Mouse (Mus musculus): ENCODE data around the gene Zfp335. TPM values are rescaled to one million over a fixed set of nuclear protein-coding genes. Genes with fewer than 3 reads are reported as not detected.
"Not testable (repeated sequence)": the region's sequence is repeated elsewhere in the genome, so short reads cannot be mapped to it uniquely, and the experiment has no call there.

The Zfp335 gene
- polyA plus RNA-seq, 1 experiment from 2014 or later = 8.6 TPM

DNA sequence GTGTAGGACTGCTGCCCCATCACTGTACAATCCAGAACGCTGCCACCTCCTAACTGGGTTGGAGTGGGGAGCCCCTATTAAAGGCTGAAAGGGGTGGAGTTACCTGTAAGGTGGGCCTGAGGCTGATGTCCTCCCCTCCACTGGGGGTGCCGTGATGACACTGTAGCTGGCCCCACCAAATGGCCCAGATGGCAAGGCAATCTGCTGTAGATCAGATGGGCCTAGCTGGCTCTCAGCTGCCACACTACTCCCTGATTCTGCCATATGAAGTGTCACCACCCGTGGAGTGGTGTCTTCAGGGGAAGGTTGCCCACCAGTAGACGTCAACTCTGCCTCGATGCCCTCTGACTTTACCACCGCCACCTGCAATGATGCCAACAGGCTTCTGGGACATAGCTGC is 15.7 kb downstream of the Zfp335 start:
- DNase-seq (ENCODE audit: low spot score) = no peak

- no peak for DNase-seq (ENCODE audit: low spot score)
These were observed 16.9 kb downstream of the Zfp335 start for GRCm38 (mm10) chr2:164894644-164895043.

DNA sequence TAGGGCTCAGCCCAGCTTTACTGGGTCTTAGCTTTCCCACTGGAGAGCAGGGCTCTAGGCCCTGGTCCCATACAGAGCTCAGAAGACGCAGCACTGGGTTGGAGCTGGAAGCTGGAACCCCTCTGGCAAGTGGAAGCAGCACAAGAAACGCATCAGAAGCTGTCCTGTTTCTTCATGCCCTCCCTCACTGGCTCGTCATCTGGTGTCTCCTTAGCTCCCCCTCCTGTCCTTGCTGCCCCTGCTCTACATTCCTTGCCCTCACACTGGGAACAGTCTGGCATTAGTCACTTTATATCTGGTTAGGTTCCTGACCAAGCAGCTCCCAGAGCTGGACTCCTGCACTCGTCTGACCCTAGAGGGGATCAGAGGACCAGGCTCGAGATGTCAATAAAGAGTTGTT is 17.5 kb downstream of the Zfp335 start:
- DNase-seq (ENCODE audit: low spot score) = no peak

DNA sequence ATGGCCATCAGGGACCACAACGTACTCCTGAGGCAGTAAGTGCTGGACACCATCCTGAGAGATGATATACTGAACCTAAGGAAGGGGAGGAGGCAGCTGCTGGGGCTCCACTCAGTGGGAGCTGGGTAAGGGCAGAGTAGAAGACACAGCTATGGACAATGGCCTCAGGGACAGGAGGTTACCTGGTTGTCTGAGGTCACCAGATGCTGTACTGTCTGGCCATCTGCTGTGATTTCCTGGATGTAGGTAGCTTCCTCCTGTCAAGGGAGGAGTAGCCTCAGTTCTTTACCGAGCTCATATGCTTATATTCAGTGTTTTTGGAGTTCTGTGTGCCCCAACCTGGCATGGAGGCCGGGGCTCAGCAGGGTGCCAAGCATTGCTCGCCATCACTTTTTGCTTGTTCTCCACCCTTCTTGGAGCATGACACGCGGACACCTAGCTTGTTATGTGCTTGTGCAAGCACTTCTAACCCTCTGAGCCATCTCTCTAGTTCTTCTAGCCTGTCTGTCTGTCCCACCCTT is 18.8 kb downstream of the Zfp335 start:
- DNase-seq (ENCODE audit: low spot score) = no peak

DNA sequence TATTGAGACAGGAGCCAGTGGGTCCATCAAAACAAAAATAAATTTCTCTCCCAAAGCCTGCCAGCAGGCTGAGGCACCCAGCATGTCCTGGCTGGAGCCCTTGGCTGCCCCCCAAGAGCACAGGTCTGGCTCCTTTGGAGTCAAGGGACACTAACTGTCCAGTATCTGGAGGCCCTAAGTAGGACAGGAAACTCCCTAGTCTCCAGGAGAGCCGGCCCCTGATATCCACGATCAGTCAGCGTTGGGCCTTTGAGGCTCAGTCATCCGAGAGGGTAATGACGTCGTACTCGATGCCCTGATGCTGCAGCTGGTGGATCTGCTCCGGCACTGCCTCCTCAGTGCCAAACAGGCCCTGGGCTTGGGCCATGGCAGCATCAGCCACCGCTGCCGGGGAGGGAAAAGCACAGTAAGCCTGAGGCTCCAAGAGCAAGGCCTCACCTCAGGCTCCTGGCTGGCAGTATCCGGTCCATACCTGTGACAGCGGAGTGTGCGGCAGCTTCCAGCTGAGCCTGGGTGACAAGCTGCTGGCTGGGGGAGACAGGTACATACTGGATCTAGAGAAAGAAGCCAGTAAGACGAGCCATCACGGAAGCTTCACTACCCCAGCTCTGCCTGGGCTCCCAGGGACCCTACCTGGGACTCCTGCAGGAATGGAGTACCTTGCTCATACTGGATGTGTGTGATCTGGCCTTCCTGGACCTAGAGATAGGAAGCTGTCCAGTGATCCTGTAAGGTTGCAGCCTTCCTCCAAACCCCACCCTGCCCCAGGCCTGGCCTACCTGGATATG is 19.5 kb downstream of the Zfp335 start:
- DNase-seq (ENCODE audit: low spot score) = no peak

DNA sequence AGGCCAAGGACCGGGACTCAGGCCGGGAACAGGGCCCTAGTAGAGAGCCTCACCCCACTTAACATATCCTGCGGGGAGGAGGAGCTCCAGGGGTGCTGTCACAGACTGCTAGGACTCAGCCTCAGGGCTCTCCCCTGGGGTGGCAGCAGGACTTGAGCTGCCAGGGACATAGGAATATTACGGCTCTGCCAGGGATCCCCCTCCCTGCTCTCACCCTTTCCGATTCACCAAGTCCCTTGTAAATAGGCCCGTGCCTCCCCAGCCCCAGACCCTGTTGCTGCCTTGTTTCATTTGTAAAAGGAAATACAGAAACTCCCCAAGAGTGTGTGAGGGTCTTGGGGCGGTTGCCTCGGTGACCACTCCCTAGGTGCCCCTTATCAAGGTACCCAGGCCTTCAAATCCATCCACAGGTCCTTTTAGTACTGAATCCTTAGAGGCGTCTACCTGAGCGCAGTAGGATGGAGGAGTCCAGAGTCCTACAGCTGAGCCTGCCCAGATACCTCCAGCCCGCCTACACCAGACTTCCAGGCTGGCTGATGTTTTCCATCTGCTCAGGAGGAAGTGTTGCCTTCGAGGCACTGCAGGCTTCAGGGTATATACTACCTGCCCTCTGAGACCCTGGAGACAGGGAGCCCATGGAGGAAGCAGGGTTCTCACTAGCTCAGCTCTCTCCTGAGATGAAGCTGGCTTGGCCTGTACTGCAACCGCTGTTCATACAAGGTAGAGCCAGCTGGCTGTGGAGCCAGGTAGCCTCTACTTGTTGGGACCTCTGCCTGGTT is 20.3 kb downstream of the Zfp335 start:
- no peak for DNase-seq (ENCODE audit: low spot score)

DNA sequence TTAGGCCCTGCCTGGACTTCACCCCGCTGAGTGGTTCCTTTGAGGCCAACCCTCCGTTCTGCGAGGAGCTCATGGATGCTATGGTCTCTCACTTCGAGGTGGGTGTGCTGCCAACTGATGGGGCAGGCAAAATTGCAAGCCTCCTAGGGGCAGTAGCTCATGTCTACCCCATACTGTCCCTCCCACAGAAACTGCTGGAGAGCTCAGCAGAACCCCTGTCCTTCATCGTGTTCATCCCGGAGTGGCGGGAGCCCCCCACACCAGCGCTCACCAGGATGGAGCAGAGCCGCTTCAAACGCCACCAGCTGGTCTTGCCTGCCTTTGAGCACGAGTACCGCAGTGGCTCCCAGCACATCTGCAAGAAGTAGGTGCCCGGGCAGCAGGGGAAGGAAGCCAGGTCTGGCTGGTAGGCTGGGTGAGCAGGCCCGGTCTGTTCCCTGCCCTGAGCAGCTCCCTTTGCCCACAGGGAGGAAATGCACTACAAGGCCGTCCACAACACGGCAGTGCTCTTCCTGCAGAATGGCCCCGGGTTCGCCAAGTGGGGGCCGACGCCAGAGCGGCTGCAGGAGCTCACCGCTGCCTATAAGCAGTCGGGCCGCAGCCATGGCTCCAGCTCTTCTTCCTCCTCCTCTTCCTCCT is 21.0 kb downstream of the Zfp335 start:
- DNase-seq (ENCODE audit: low spot score) = no peak

DNA sequence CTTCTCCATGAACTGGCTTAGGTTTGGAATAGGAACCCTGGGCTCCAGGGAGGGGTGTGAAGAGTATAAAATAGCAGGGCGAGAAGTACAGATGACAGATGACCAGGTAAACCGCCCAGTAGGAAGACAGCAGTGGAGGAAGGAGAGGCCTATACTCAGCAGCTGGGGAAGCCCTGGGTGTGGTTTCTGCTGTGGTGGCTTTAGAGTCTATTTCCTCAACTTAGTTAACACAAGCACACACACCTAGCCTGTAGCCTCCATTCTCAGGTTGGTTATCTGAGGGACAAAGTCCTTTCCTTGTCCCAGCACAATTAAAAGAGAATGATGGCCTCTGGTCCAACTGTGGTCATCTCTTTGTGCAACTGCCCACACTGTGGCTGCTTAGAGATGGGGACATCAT is 21.6 kb downstream of the Zfp335 start:
- DNase-seq (ENCODE audit: low spot score) = no peak

- no peak for DNase-seq (ENCODE audit: low spot score)
These were observed 22.6 kb downstream of the Zfp335 start for GRCm38 (mm10) chr2:164888996-164889395.

- no peak for DNase-seq (ENCODE audit: low spot score)
These were observed 24.9 kb downstream of the Zfp335 start for GRCm38 (mm10) chr2:164886617-164887016.

GRCm38 (mm10) chr2:164885788-164886187 is 25.8 kb downstream of the Zfp335 start:
- DNase-seq (ENCODE audit: low spot score) = no peak

GRCm38 (mm10) chr2:164882619-164883018 is 28.9 kb downstream of the Zfp335 start:
- DNase-seq (ENCODE audit: low spot score) = no peak

- peak; percentile 98 for DNase-seq (ENCODE audit: low spot score)
These were observed 31.8 kb downstream of the Zfp335 start for GRCm38 (mm10) chr2:164879568-164880277.

GRCm38 (mm10) chr2:164879228-164879567 is 32.4 kb downstream of the Zfp335 start, which contains the start of gene Pcif1:
Pcif1 (plus strand) TSS chr2:164879304.
- peak; percentile 95 for DNase-seq (ENCODE audit: low spot score)

DNA sequence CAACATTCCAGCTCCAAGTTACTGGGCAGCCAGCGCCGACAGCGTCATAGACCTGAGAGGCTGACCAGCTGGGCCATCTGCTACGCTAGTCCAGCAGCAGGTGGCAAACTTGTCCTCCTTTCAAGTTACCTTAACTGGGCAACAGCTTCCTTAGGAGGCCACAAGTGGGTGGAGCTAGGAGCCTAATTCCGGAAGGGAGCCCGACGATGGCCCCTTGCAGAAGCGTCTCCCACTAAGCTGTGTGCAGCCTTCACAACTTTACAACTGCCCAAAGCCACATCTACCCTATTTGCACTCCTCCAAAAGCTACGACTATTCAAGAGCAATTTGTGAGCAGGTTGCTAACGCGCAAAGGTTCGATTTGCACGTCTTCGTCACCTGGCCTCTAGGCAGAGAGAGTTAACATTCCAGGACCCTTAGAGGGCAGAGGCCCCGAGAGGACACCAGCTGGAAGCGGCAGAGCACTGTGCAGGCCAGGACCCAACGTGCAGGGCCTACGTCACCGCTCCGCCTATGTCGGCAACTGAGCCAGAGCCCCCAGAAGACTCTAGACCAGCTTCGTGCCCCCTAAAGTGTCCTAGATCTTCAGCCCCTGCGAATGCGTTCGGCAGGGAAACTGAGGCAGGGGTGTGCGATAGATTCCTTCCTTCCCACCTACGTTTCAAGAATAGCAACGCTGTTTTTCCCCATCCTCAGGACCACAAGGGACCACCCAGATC is 32.9 kb downstream of the Zfp335 start:
- peak; percentile 63 for DNase-seq (ENCODE audit: low spot score)

DNA sequence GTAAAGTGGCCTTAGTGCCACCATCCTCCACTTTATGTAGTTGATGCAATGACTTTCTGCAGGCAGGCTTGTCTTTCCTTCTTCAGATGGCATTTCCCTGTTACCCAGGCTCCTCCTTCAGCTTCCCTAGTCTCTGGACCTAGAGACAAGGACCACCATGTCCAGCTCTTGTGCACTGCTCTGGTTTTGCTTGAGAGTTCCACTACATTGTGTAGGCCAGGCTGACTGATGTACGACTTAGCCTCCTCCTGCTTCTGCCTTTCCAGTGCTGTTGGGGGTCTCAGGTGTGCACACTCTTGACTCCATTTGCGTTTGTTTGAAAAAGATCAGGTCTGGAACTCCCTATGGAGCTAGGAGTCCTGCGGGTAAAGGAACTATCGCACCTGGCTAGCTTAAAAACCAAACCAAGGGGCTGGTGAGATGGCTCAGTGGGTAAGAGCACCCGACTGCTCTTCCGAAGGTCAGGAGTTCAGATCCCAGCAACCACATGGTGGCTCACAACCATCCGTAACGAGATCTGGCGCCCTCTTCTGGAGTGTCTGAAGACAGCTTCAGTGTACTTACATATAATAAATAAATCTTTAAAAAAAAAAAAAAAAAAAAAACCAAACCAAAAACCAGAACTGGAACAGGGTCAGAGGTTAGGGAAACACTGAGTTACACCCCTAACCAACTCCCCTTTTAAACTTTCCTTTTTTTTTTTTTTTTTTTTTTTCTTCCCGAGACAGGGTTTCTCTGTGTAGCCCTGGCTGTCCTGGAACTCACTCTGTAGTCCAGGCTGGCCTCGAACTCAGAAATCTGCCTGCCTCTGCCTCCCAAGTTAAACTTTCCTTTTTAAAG is 34.0 kb downstream of the Zfp335 start:
- not testable (repeated sequence) for DNase-seq (ENCODE audit: low spot score)

DNA sequence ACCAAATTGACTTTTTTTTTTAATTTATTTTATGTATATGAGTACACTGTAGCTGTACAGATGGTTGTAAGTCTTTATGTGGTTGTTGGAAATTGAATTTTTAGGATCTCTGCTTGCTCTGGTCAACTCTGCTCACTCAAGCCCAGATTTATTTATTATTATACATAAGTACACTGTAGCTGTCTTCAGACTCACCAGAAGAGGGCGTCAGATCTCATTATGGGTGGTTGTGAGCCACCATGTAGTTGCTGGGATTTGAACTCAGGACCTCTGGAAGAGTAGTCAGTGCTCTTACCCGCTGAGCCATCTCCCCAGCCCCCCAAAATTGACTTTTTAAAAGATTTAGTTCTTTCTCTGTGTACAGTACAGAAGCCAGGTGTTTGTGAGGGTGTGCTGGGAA is 35.9 kb downstream of the Zfp335 start:
- not testable (repeated sequence) for DNase-seq (ENCODE audit: low spot score)

- DNase-seq (ENCODE audit: low spot score) = no peak
These were observed 37.3 kb downstream of the Zfp335 start for GRCm38 (mm10) chr2:164874239-164874769.

GRCm38 (mm10) chr2:164873621-164874020 is 37.9 kb downstream of the Zfp335 start:
- DNase-seq (ENCODE audit: low spot score) = no peak
